Mouse (Mus musculus): Measurements from ENCODE around the gene Mrpl35. TPM values are rescaled to one million over a fixed set of nuclear protein-coding genes. Genes with fewer than 3 reads are reported as not detected.
"Not testable (repeated sequence)": the region's sequence is repeated elsewhere in the genome, so short reads cannot be mapped to it uniquely, and the experiment has no call there.

Mrpl35 gene
- 3.0 and 4.1 TPM in 2 replicates for polyA plus RNA-seq (2012; rRNA removed)

- no peaks in the 10 kb centered on the region for H3K27me3 ChIP-seq (ENCODE audit: control insufficient read depth, insufficient read depth, low read length)
- TF ChIP-seq POLR2A (IDR thresholded peaks at IDR 0.05; ENCODE audit: low read depth, low read length) (no peak), CTCF (IDR thresholded peaks at IDR 0.05; ENCODE audit: extremely low read depth, insufficient read length, insufficient replicate concordance, low read depth, low read length) (no peak)
- H3K36me3 ChIP-seq (ENCODE audit: control insufficient read depth, insufficient read depth, low read length), result no peaks in the 10 kb centered on the region
- no peaks in the 10 kb centered on the region; the same call in 1 of the 2 replicates for H3K4me1 ChIP-seq (ENCODE audit: control insufficient read depth, insufficient read depth, insufficient read length, low read length)
- 29% methylated on average over 1 of the region's 1 CpGs for WGBS
- no peak within 1 kb of the TSS for H3K27ac ChIP-seq (ENCODE audit: insufficient read depth, low read depth, low read length)
- H3K4me3 ChIP-seq (ENCODE audit: low read depth, low read length), result no peak within 1 kb of the TSS
These were observed at the start of gene Mrpl35 for GRCm38 (mm10) chr6:71826869-71827268. TSS of gene Mrpl35 (minus strand) at chr6:71826969.

GRCm38 (mm10) chr6:71871396-71871795 lies 44.6 kb upstream of the Mrpl35 start:
- Histone ChIP-seq H3K4me3 (ENCODE audit: low read depth, low read length) (no peak overlapping the region), H3K27me3 (ENCODE audit: control insufficient read depth, insufficient read depth, low read length) (no peaks in the 10 kb centered on the region), H3K27ac (ENCODE audit: insufficient read depth, low read depth, low read length) (no peak overlapping the region), H3K4me1 (ENCODE audit: control insufficient read depth, insufficient read depth, insufficient read length, low read length) (no peaks in the 10 kb centered on the region), H3K36me3 (ENCODE audit: control insufficient read depth, insufficient read depth, low read length) (peaks cover 66% of the 10 kb centered on the region)
- no peak for TF ChIP-seq POLR2A (IDR thresholded peaks at IDR 0.05; ENCODE audit: low read depth, low read length)
- no peak for TF ChIP-seq CTCF (IDR thresholded peaks at IDR 0.05; ENCODE audit: extremely low read depth, insufficient read length, insufficient replicate concordance, low read depth, low read length)
- WGBS, result 89% methylated on average over 9 of the region's 9 CpGs

- 94% methylated on average over 1 of the region's 1 CpGs for WGBS
- TF ChIP-seq CTCF (IDR thresholded peaks at IDR 0.05; ENCODE audit: extremely low read depth, insufficient read length, insufficient replicate concordance, low read depth, low read length) (no peak), POLR2A (IDR thresholded peaks at IDR 0.05; ENCODE audit: low read depth, low read length) (no peak)
- no peaks in the 10 kb centered on the region for H3K4me1 ChIP-seq (ENCODE audit: control insufficient read depth, insufficient read depth, insufficient read length, low read length)
- H3K27ac ChIP-seq (ENCODE audit: insufficient read depth, low read depth, low read length), result no peak overlapping the region
- H3K27me3 ChIP-seq (ENCODE audit: control insufficient read depth, insufficient read depth, low read length), result no peaks in the 10 kb centered on the region
- peaks cover 63% of the 10 kb centered on the region for H3K36me3 ChIP-seq (ENCODE audit: control insufficient read depth, insufficient read depth, low read length)
- H3K4me3 ChIP-seq (ENCODE audit: low read depth, low read length), result no peak overlapping the region
These were observed 42.0 kb upstream of the Mrpl35 start for GRCm38 (mm10) chr6:71868809-71869208.

GRCm38 (mm10) chr6:71867751-71868150 lies 41.0 kb upstream of the Mrpl35 start:
- Histone ChIP-seq H3K36me3 (ENCODE audit: control insufficient read depth, insufficient read depth, low read length) (peaks cover 64% of the 10 kb centered on the region), H3K4me1 (ENCODE audit: control insufficient read depth, insufficient read depth, insufficient read length, low read length) (no peaks in the 10 kb centered on the region), H3K4me3 (ENCODE audit: low read depth, low read length) (no peak overlapping the region), H3K27ac (ENCODE audit: insufficient read depth, low read depth, low read length) (no peak overlapping the region), H3K27me3 (ENCODE audit: control insufficient read depth, insufficient read depth, low read length) (no peaks in the 10 kb centered on the region)
- no peak for TF ChIP-seq CTCF (IDR thresholded peaks at IDR 0.05; ENCODE audit: extremely low read depth, insufficient read length, insufficient replicate concordance, low read depth, low read length)
- TF ChIP-seq POLR2A (IDR thresholded peaks at IDR 0.05; ENCODE audit: low read depth, low read length), result no peak
- WGBS, result 85% methylated on average over 2 of the region's 2 CpGs

GRCm38 (mm10) chr6:71846906-71847305 lies 20.1 kb upstream of the Mrpl35 start:
- not testable (repeated sequence) for H3K27me3 ChIP-seq (ENCODE audit: control insufficient read depth, insufficient read depth, low read length); H3K4me3 ChIP-seq (ENCODE audit: low read depth, low read length); H3K4me1 ChIP-seq (ENCODE audit: control insufficient read depth, insufficient read depth, insufficient read length, low read length); H3K27ac ChIP-seq (ENCODE audit: insufficient read depth, low read depth, low read length)
- WGBS, result 38% methylated on average over 6 of the region's 6 CpGs
- peaks cover 31% of the 10 kb centered on the region for H3K36me3 ChIP-seq (ENCODE audit: control insufficient read depth, insufficient read depth, low read length)

GRCm38 (mm10) chr6:71840597-71841290 lies 14.0 kb upstream of the Mrpl35 start:
- no peak overlapping the region for H3K27ac ChIP-seq (ENCODE audit: insufficient read depth, low read depth, low read length)
- H3K36me3 ChIP-seq (ENCODE audit: control insufficient read depth, insufficient read depth, low read length), result peaks cover 4% of the 10 kb centered on the region
- no peak for TF ChIP-seq POLR2A (IDR thresholded peaks at IDR 0.05; ENCODE audit: low read depth, low read length)
- TF ChIP-seq CTCF (IDR thresholded peaks at IDR 0.05; ENCODE audit: extremely low read depth, insufficient read length, insufficient replicate concordance, low read depth, low read length), result no peak
- H3K4me3 ChIP-seq (ENCODE audit: low read depth, low read length), result no peak overlapping the region
- WGBS, result 97% methylated on average over 1 of the region's 1 CpGs
- H3K4me1 ChIP-seq (ENCODE audit: control insufficient read depth, insufficient read depth, insufficient read length, low read length), result 0 out of 2 replicates have a peak, but pooled peaks cover 1% of the 10 kb centered on the region
- no peaks in the 10 kb centered on the region for H3K27me3 ChIP-seq (ENCODE audit: control insufficient read depth, insufficient read depth, low read length)

- TF ChIP-seq POLR2A (IDR thresholded peaks at IDR 0.05; ENCODE audit: low read depth, low read length) (no peak), CTCF (IDR thresholded peaks at IDR 0.05; ENCODE audit: extremely low read depth, insufficient read length, insufficient replicate concordance, low read depth, low read length) (no peak)
- Histone ChIP-seq H3K36me3 (ENCODE audit: control insufficient read depth, insufficient read depth, low read length) (no peaks in the 10 kb centered on the region), H3K4me3 (ENCODE audit: low read depth, low read length) (no peak overlapping the region), H3K4me1 (ENCODE audit: control insufficient read depth, insufficient read depth, insufficient read length, low read length) (0 out of 2 replicates have a peak, but pooled peaks cover 1% of the 10 kb centered on the region), H3K27ac (ENCODE audit: insufficient read depth, low read depth, low read length) (no peak overlapping the region), H3K27me3 (ENCODE audit: control insufficient read depth, insufficient read depth, low read length) (no peaks in the 10 kb centered on the region)
These were observed 13.0 kb upstream of the Mrpl35 start for GRCm38 (mm10) chr6:71839815-71840214.

Measured in small intestine, adult 2 months (tissue).